Mouse (Mus musculus) gastrocnemius, postnatal 4 days (tissue): ENCODE results near the gene Snx27. TPM values are rescaled to one million over a fixed set of nuclear protein-coding genes. Genes with fewer than 3 reads are reported as not detected.

Experiments used
- DNase-seq, 2 experiments: peaks; one replicate each; pipeline ENCODE4 v3.0.0; 2021 to 2022; ENCODE audit warnings: low spot score in 2 of 2, mixed read lengths in 2 of 2
- total RNA-seq, 2 experiments: library from RNA; stranded (reverse); gene quantifications; 2 replicates each; pipeline ENCODE4 v1.2.3; 2021

The Snx27 gene
- total RNA-seq, 2 experiments from 2014 or later, result 37.9 to 40.2 TPM

DNA sequence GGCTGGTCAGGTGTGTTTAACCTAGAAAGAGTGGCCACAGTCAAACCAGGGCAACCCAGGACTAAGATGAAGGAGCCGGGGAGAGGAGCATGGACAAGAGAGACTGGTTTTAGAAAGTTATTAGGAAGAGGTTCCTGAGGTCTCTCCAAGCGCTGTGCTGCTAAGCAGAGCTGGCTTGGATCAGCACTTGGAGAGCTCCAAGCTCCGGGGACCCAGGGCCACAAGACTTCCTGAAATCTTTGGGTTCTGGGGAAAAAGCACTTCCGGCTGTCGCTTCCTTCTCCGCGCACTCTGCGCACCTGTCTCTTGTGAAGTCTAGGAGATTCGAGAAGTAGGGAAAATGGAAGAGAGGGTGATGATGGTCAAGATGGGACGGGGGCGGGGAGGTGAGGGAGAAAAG is 103.0 kb downstream of the Snx27 start:
- no peak for DNase-seq

DNA sequence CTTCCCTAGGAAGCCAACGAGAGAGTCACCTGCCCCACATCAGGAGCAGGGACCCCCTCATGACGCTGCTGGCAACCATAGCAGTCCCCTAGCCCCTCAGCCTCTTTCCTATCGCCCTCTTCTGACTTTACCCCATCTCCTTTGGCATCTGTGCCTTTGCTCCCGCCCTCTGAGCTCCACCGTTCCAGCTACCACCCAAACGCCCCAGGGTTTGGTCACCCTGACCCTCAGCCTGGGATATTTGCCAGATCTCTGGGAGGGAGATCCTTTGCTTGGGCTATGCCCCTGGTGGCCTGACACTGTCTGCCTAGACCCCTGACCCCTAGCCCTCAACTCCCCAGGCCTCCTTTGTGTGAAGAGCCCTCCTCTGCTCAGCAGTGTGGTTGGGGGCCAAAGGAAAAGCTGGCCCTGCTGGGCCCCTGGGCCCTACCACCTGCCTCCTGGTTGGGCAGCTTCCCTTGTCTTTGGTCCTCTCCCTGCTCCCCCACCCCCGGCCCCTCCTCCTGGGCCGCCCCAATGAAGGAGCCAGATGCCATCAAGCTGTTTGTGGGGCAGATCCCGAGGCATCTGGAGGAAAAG is 103.8 kb downstream of the Snx27 start:
- DNase-seq, result no peak

DNA sequence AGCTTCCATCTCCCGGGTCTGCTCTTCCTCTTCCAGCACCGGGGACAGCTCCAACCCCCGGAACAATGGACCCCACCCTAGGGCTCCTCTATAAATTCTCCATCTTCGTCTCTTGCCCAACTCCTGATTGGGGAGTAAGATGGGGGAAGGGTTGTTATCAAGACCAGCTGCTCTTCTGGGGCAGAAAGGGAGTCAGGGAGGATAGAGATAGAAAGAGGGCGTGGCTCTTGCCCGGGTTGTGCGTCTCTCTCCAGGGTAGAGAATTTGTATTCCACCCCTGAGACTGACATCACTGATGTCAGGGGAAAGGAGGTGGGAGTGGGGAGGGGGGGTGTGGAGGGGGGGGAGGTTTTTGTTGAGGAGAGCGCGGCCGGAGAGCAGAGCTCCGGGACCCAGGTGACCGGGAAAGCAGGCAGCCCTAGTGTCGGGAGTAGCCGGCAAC is 104.5 kb downstream of the Snx27 start, which contains the start of gene Celf3:
TSS of gene Celf3 (plus strand) at position 315 of the 442 bp plus-strand sequence.
- no peak for DNase-seq

DNA sequence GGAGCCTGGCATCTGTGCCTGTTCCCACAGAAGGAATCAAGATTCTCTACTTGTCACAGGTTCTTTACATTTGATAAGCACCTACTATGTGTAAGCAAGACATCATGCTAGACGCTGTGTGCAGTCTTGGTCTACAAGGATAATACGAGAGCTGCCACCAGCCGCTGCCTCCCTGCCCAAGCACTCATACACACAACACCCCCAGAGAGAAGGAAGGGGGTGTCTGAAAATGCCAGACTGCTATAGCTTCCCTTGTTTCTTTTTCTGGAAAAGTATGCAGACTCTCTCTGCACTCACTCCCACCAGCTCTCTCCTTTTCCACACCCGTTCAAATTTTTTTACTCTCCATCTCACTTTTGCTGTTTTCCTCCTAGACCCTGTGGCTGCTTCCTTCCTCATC is 105.1 kb downstream of the Snx27 start:
- DNase-seq, result no peak

DNA sequence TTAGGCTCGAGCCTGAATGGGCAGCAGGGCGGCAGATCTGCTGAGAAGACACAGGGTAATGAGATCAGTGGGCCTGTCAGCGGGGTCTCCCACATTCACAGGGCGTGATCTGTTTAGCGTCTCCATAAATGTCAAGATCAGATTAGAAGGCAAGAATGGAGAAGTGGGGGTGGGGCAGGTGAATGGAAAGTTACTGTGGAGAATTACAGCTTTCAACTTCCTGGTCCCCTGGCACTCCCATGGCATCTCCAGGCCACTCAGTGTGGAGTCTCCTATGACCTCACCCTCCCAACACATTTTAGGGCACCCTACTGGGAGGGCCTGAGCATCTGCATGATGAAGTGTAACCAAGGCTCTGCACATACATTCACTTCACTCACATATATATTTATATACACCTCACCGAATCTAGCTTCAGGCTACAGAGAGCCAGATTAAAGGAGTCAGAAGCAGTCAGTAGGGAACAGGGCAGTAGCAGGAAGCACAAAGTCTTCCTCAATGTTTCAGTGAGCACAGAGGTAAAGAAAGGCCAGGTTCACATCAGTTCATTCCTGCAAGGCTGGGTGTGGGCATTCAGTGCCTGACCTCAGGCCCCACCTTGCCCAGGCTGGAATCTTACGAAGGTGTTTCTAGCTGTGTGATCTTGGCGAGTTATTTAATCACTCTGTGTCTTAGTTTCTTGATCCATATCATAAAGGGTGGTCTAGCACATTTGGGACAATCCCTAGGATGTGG is 106.0 kb downstream of the Snx27 start:
- no peak for DNase-seq

DNA sequence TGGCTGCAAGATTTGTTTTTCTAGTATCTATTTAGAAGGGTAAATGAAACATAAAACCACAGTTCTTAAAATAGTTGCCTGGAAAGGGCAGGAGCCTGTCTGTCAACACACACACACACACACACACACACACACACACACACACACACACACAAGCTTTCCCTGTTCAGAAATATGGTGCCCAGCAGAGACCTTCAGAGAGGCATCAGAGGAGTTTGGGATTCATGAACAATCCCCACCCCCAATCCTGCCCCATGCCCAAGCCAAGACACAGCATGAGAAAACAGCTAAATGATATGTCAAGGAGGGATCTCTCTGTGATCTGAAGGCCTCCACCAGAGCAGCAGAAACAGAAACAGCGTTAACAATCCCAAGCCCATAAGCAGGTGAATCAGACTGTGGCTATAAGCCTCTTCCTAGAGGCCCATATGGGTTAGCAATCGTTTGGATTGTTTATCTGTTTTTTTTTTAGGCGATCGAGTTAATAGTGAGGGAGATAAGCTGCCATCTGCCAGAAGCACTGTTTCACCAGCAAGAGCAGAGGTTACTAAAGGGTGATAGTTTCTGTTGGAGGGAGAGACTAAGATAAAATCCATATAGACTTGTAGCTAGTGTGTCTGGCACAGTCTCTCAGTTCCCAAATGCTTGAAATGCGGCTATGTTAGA is 108.8 kb downstream of the Snx27 start:
- DNase-seq, result no peak

DNA sequence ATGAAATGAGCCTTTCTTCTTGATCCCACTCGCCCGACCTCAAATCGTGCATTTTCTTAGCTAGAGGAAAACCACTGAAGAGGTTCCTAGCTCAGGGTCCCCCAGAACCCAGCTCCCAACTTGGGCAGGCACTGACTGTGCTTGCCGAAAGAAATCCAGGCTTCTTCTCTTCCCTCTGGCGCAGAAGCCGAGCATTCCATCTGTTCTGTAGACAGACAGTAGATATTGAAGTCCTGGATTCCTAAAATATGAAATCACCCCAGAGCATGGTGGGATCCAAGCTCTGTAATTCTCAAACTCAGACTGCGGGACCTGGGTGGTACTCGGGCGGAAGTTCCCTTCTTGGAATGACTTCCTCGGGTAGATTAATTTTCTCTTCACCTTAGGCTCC is 109.4 kb downstream of the Snx27 start:
- no peak for DNase-seq

DNA sequence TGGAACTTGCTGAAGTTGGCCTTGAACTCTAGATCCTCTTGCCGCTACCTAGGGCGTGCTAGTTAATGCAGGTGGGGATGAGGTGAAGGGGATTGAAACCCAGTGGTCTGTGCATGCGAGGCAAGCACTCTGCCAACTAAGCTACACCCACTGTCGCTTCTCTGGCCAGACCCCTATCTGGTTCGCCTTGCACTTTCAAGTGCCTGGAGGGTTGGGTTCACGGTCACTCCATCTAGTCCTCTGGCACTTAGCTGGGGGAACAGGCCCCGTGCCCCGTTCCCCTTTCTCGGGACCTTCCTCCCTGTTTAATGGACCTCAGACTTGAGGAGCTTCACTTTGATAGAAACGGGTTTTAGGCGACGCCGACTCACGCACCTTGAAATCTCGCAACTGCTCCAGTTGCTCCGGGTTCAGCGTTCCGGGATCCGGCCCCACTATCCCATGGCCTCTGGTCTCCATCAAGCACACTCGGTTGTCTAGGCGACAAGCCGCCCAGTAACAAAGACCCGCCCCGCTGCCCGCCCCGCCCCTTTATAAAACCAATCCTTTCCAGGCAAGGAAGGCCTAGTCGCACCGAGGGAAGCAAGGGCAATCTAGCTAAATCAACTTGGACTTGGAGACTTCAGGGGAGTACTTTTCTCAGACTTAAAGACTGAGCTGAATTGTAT is 109.9 kb downstream of the Snx27 start:
- DNase-seq, result peak in 1 of 2 experiments; percentile 28

DNA sequence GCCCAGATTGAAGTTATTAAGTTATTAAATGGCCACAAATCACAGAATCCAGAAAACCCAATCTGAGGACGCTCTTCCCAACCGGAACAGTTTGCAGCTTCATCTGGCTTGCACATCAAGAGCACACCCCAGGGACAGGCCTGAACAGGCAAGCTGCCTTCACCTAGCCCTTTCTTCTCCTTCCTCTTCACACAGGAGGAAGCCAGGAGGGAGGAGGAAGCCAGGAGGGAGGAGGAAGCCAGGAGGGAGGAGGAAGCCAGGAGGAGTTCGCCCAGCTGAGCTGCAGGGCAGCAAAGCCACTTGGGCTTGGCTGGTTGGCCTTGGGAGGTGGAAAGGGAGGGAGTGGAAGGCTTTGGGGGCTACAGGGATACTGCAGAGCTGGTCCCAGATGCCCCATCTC is 113.6 kb downstream of the Snx27 start:
- DNase-seq, result no peak

DNA sequence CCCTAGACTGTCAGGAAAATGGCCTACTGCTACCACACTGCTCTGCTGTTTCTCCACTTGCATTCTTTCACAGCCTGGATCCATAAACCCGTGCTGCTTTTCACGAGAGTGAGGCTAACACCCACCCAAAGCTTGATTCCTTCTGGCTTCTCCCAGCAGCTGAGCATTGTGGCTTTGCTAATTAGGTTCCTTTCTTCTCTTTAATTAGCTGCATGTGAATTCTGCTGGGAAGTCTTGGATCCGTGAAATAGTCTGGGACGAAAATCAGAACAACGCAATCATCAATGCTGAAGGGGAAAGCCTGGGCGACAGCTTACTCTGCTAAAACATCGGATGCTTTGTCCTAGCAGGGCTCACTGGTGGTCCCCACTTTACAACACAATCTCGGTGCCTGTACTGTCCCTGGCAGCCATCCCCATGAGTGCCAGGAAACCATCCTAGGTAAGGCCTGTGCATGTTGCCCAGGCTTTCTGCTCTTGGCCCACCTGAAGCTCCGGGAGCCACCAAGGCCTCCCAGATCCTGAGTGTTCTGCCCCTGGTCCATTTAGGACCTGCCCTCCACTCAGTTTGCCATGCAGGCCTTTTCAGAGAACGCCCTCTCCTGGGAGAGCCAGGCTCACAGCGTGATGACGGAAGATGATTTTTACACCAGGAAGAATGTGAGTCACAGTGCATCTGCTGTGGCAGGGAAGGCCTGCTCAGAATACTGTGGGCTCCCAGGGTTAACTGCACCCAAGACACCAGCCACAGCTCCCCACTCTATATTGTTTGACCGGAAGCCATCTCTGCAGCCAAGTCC is 116.7 kb downstream of the Snx27 start:
- no peak for DNase-seq

DNA sequence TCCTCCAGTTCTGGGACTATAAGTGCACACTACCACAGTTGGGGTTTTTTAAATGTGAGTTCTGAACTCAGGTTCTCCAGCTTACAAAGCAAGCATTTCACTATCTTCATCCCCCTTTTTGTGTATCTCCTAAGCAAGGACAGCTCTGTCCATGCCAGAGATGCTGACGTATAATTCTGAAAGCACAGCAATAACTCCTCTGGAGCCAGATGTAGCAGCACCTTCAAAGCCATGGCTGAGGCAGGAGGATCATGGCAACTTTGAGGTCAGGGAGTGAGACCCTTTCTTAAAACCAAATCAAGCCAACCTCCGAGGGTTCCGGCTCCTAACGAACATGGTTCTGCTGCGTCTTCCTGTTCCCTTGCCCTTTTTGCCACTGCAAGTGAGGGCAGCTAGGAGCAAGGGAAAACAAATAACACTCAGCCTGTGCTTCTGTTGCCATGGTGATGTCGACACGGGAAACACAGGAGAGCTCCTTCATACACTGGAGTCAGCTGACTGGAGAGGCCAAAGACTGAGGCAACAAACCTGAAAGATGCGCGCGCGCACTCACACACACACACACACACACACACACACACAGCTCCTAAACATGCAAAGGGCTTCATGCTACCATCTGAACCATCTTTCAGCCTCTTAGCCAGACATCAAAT is 118.5 kb downstream of the Snx27 start:
- no peak for DNase-seq

DNA sequence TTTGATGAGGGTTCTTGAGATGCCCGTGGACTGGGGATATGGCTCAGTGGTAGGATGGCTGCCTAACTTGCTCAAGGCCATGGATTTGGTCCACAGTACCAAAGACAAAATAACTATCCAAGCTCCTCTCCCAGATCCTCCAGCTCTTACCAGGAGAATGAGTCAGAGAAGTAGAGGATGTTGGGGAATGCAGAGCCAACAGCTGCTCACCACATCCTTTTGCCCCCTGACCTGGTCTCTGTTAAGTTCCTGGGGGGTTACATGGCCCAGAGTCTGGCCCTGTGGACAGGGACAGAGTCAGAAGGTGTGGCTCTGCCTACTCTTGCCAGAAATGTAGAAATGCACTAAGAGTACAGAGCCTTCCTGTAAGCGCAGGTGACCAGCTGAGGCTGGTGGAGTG is 122.7 kb downstream of the Snx27 start:
- no peak for DNase-seq

DNA sequence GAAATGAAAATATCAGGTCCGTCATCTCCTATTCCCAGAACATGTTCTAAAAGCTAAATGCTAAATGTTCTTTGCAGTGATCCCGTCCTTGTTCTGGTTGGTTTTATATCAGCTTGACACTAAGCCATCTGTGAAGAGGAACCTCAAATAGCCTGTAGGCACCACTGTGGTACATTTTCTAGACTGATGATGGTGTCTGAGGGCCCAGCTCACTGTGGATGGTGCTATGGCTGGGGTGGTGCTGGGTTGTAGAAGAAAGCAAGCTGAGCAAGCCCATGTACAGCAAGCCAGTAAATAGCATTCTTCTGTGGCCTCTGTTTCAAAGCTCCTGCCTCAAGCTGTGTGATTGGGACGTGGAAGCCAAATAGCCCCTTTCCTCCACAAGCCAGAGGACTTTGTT is 125.5 kb downstream of the Snx27 start:
- no peak for DNase-seq

DNA sequence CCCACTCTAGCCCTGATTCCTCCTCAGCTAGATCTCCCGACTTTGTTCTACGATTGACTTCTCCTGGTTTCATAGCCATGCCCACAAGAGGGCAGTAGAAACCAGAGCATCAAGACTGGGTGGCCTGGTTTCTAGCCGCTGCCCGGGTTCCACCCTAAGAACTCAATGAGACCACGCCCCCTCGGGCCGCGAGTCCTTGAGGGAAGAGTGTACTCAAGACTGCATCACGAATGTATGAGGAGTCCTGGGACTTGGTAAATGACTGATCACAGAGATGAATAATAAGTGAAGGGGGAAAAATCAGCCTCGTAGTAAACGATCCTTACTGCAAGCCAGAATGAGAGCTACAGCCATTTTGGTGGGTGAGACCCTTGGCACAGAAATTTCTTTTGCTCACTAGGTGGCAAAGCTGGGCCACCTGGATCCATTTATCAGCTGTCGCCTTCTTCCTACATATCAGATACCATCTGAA is 126.0 kb downstream of the Snx27 start:
- peak; percentile 54 to 77 for DNase-seq

DNA sequence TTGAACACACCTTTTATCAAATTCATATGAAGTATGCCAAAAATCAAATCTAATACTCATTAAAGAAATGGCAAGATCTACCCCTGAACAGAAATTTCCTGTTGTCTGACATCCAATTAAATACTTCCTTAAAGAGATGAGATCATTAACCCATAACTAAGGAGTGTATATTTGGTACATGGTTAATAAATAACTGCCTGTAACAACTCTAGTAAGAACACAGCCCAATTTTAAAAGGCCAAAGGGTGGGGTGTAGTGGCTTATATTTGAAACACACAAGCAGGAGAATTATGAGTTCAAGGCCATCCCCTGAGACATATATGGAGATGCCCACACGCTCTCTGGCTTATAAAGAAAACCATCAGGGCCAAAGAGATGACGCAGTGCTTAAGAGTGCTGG is 133.1 kb downstream of the Snx27 start:
- DNase-seq, result no peak

Other genes with a start within 250 kb of the Snx27 start
- under 1 TPM in 1 of 2 experiments, not detected in 1; 0.21 TPM for gene Them5, start 240.6 kb downstream of the Snx27 start, total RNA-seq
- gene C2cd4d, start 220.3 kb downstream of the Snx27 start, total RNA-seq, result under 1 TPM; 0.47 to 0.64 TPM
- 10 to 100 TPM; 21.5 to 22.9 TPM for gene Rorc, start 209.9 kb downstream of the Snx27 start, total RNA-seq
- under 1 TPM; 0.34 to 0.39 TPM for gene Lingo4, start 184.2 kb downstream of the Snx27 start, total RNA-seq
- 10 to 100 TPM; 11.0 to 14.0 TPM for gene Tdrkh, start 169.4 kb downstream of the Snx27 start, total RNA-seq
- 10 to 100 TPM; 51.7 to 53.1 TPM for gene Mrpl9, start 139.4 kb downstream of the Snx27 start, total RNA-seq
- not detected for gene Oaz3, start 138.8 kb downstream of the Snx27 start, total RNA-seq
- under 1 TPM in 1 of 2 experiments, not detected in 1; 0.27 TPM for gene Celf3, start 104.4 kb downstream of the Snx27 start, total RNA-seq
- gene Riiad1, start 102.4 kb downstream of the Snx27 start, total RNA-seq, result 1 to 10 TPM; 6.1 to 8.0 TPM
- gene Gm10972, start 60.4 kb upstream of the Snx27 start, total RNA-seq, result not detected
- 1 to 10 TPM; 1.6 to 1.8 TPM for gene Tuft1, start 76.2 kb upstream of the Snx27 start, total RNA-seq
- gene Selenbp2, start 110.8 kb upstream of the Snx27 start, total RNA-seq, result 1 to 10 TPM; 1.6 to 2.4 TPM
- under 1 TPM; 0.61 to 0.88 TPM for gene Cgn, start 203.8 kb upstream of the Snx27 start, total RNA-seq